Mouse (Mus musculus) CH12.LX (cell line): ENCODE results near the gene Prkch.

Experiments
- CTCF ChIP-seq, 2 experiments: IDR thresholded peaks in 1 of 2; conservative IDR thresholded peaks in 1 of 2; 2 replicates each; pipeline ENCODE4 v1.5.1; 2011 to 2012; ENCODE audit warnings: low read depth in 2 of 2, low read length in 2 of 2, improper control_type of control experiment in 1 of 2, inconsistent platforms in 1 of 2, mild to moderate bottlenecking in 1 of 2, moderate library complexity in 1 of 2
- EP300 ChIP-seq: IDR thresholded peaks from 2 replicates; pipeline ENCODE4 v1.6.1; 2011; ENCODE audit warnings: low read length, improper control_type of control experiment
- IRF4 ChIP-seq: IDR thresholded peaks from 2 replicates; pipeline ENCODE4 v1.6.1; 2014; ENCODE audit warnings: low read depth, mild to moderate bottlenecking, inconsistent platforms, low read length, improper control_type of control experiment
- JUND ChIP-seq: conservative IDR thresholded peaks from 2 replicates; pipeline ENCODE4 v1.6.1; 2011; ENCODE audit warnings: low read depth, low read length, improper control_type of control experiment
- MAFK ChIP-seq: IDR thresholded peaks from 2 replicates; pipeline ENCODE4 v1.6.1; 2011; ENCODE audit warnings: low read length, improper control_type of control experiment; ENCODE audit not compliant: insufficient replicate concordance
- MAX ChIP-seq: IDR thresholded peaks from 2 replicates; pipeline ENCODE4 v1.6.1; 2011; ENCODE audit warnings: low read length, improper control_type of control experiment
- NRF1 ChIP-seq: IDR thresholded peaks from 2 replicates; pipeline ENCODE4 v1.6.1; 2014; ENCODE audit warnings: low read depth, mild to moderate bottlenecking, inconsistent platforms, low read length, improper control_type of control experiment, moderate library complexity
- PAX5 ChIP-seq: IDR thresholded peaks from 2 replicates; pipeline ENCODE4 v1.6.1; 2012; ENCODE audit warnings: low read length, inconsistent platforms, mixed read lengths
- POLR2A ChIP-seq: IDR thresholded peaks from 2 replicates; pipeline ENCODE4 v1.6.1; 2011; ENCODE audit warnings: low read depth, mild to moderate bottlenecking, improper control_type of control experiment, low read length
- POLR2AphosphoS2 ChIP-seq: IDR thresholded peaks from 2 replicates; pipeline ENCODE4 v1.6.1; 2011; ENCODE audit warnings: low read depth, low read length, improper control_type of control experiment
- TCF12 ChIP-seq: IDR thresholded peaks from 2 replicates; pipeline ENCODE4 v1.6.1; 2014; ENCODE audit warnings: low read depth, mild to moderate bottlenecking, inconsistent platforms, low read length, improper control_type of control experiment
- USF2 ChIP-seq: conservative IDR thresholded peaks from 2 replicates; pipeline ENCODE4 v1.6.1; 2011; ENCODE audit warnings: low read depth, low read length, improper control_type of control experiment

- TF ChIP-seq MAX (no peak), NRF1 (no peak), USF2 (no peak), CTCF (conservative IDR thresholded peaks at IDR 0.05 in 1 of 2, IDR thresholded peaks at IDR 0.05 in 1 of 2; ENCODE audit: low read depth in 2 of 2, low read length in 2 of 2) (no peak), POLR2A (no peak), POLR2AphosphoS2 (no peak), IRF4 (no peak), MAFK (no peak), JUND (no peak), PAX5 (no peak), EP300 (no peak), TCF12 (no peak)
Observed at GRCm38 (mm10) chr12:73815463-73815862, 230.9 kb downstream of the Prkch start.
